Mouse (Mus musculus): ENCODE measurements around the gene Crxos. TPM values are rescaled to one million over a fixed set of nuclear protein-coding genes. Genes with fewer than 3 reads are reported as not detected.

The Crxos gene
- total and polyA plus RNA-seq, 3 experiments = 1.1 to 1.5 TPM; not detected in 1

- no peak for TF ChIP-seq TBP (conservative IDR thresholded peaks at IDR 0.05; ENCODE audit: low read depth, low read length)
- TF ChIP-seq PAX5 (IDR thresholded peaks at IDR 0.05; ENCODE audit: low read length) = no peak
- TF ChIP-seq EP300 (IDR thresholded peaks at IDR 0.05; ENCODE audit: low read length) = peak; percentile 86
- peak; percentile 82 for TF ChIP-seq MAX (IDR thresholded peaks at IDR 0.05; ENCODE audit: low read length)
- no peak for TF ChIP-seq JUN (IDR thresholded peaks at IDR 0.05; ENCODE audit: insufficient read depth, low read depth, low read length)
- 0 out of 2 replicates have a peak, but pooled peaks have one; percentile 15 for TF ChIP-seq MAFK (IDR thresholded peaks at IDR 0.05; ENCODE audit: insufficient replicate concordance, low read length)
- 0 out of 2 replicates have a peak, but pooled peaks have one; percentile 29 for TF ChIP-seq NRF1 (IDR thresholded peaks at IDR 0.05; ENCODE audit: low read depth, low read length)
- TF ChIP-seq ETS1 (conservative IDR thresholded peaks at IDR 0.05; ENCODE audit: low read depth, low read length) = peak; percentile 83
- no peak for TF ChIP-seq RCOR1 (conservative IDR thresholded peaks at IDR 0.05; ENCODE audit: low read depth, low read length)
Observed at GRCm38 (mm10) chr7:15948381-15948941, 66.0 kb downstream of the Crxos start (continued).

DNA sequence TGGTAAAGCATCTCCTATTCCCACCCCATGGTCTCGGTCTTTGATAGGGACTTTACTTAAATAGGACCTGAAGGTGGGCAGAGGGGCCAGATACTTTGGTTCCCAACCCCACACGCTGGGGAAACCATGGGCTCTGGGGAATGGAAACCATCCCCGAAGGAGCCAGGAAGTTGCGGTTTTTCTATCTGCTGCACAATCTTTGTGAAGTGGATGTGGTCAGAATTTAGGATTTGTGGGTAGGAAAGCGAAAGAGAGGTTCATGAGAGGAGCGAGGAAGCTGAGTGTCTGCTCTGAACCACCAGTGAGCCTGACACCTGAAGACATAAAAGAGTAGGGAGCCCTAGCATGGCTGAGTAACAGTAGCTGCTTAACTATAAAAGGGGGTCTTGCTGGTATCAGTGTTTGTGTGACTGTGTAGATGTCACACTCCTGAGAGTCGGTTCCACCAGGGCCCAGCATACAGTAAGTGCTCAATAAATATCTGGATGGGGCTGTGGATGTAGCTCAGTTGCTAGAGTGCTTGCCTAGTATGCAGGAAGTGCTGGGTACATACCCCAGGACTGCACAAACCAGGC is 66.9 kb downstream of the Crxos start:
- in situ Hi-C loops (cut with MboI; ENCODE audit: low pct_ligation_motif_present, low pct_unique_long_range_greater_than_20kb, low sequenced_read_pairs) = loop anchor here (25.0 kb wide), 1 partner anchor 838 kb away; the partner anchor contains the start of gene Slc1a5
- Histone ChIP-seq H3K9me3 (replicated peaks; ENCODE audit: low read length) (peaks cover 3% of the 10 kb centered on the region), H3K9ac (ENCODE audit: insufficient read depth, low read depth) (no peak overlapping the region; the same call in 1 of the 2 replicates), H3K79me2 (replicated peaks; ENCODE audit: control insufficient read depth, extremely low read depth, insufficient read depth, poor library complexity, severe bottlenecking) (peaks cover 12% of the 10 kb centered on the region), H3K36me3 (replicated peaks in 1 of 2; ENCODE audit: control insufficient read depth in 1 of 2, insufficient read depth in 1 of 2, low read length in 1 of 2) (peaks cover 11 to 13% of the 10 kb centered on the region in 2 experiments), H3K4me2 (ENCODE audit: insufficient read depth, low read depth, poor library complexity, severe bottlenecking) (peak overlapping the region; percentile 79; the same call in 1 of the 2 replicates), H3K27me3 (replicated peaks) (no peaks in the 10 kb centered on the region), H3K4me1 (ENCODE audit: control insufficient read depth in 1 of 2, insufficient read depth in 2 of 2) (peaks cover 14 to 38% of the 10 kb centered on the region in 2 experiments), H3K4me3 (replicated peaks in 1 of 3; ENCODE audit: low read depth in 2 of 3, low read length in 2 of 3, poor library complexity in 1 of 3) (no peak overlapping the region), H3K27ac (ENCODE audit: insufficient read depth, low read depth) (no peak overlapping the region)
- DNase-seq (ENCODE audit: extremely low read depth) = no peak
- dilution Hi-C loops (cut with MboI; ENCODE audit: extremely low pct_ligation_motif_present, extremely low pct_unique_long_range_greater_than_20kb, low sequenced_read_pairs) = no loop called here
- TF ChIP-seq MAFK (IDR thresholded peaks at IDR 0.05; ENCODE audit: insufficient replicate concordance, low read length) (0 out of 2 replicates have a peak, but pooled peaks have one; percentile 17), MAZ (IDR thresholded peaks at IDR 0.05; ENCODE audit: low read depth, low read length) (no peak), SIN3A (IDR thresholded peaks at IDR 0.05; ENCODE audit: low read length) (0 out of 2 replicates have a peak, but pooled peaks have one; percentile 4), JUN (IDR thresholded peaks at IDR 0.05; ENCODE audit: insufficient read depth, low read depth, low read length) (no peak), GABPA (IDR thresholded peaks at IDR 0.05; ENCODE audit: insufficient replicate concordance, low read depth, low read length) (no peak), TCF12 (IDR thresholded peaks at IDR 0.05; ENCODE audit: low read depth, low read length) (no peak), ZKSCAN1 (IDR thresholded peaks at IDR 0.05; ENCODE audit: borderline replicate concordance, low read depth, low read length) (no peak)

DNA sequence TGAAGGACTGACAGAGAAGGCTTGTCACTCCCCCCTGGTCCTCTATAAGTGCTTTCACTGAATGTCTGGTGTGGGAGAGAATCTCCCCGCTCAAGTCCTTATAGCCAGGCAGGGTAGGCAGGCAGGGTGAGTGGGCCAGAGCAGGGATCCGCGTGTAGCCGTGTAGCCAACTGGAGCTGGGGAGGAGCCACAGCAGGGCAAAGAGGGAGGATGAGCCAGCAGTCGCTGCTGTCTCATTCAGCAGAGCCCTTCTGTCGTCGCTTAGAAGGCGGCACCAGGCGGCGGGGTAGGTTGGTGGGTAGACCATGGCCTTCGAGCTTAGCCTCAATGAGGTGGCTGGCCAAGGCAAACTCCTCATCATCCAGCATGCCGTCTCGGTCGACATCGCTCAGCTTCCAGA is 67.6 kb downstream of the Crxos start:
- H3K36me3 ChIP-seq (replicated peaks in 1 of 2; ENCODE audit: control insufficient read depth in 1 of 2, insufficient read depth in 1 of 2, low read length in 1 of 2) = peaks cover 12 to 14% of the 10 kb centered on the region in 2 experiments
- H3K9me3 ChIP-seq (replicated peaks; ENCODE audit: low read length) = peaks cover 3% of the 10 kb centered on the region
- H3K4me2 ChIP-seq (ENCODE audit: insufficient read depth, low read depth, poor library complexity, severe bottlenecking) = no peak overlapping the region
- no peak for TF ChIP-seq ZMIZ1 (IDR thresholded peaks at IDR 0.05; ENCODE audit: low read depth, low read length)
- TF ChIP-seq ELF1 (IDR thresholded peaks at IDR 0.05; ENCODE audit: low read depth, low read length) = no peak
- no peak for TF ChIP-seq SIN3A (IDR thresholded peaks at IDR 0.05; ENCODE audit: low read length)
- TF ChIP-seq BHLHE40 (IDR thresholded peaks at IDR 0.05; ENCODE audit: low read depth, low read length) = no peak
- no peak for TF ChIP-seq ZKSCAN1 (IDR thresholded peaks at IDR 0.05; ENCODE audit: borderline replicate concordance, low read depth, low read length)
- TF ChIP-seq MAZ (IDR thresholded peaks at IDR 0.05; ENCODE audit: low read depth, low read length) = no peak
- no peak for TF ChIP-seq HCFC1 (IDR thresholded peaks at IDR 0.05; ENCODE audit: low read depth, low read length)
- TF ChIP-seq ZNF384 (IDR thresholded peaks at IDR 0.05; ENCODE audit: low read depth, low read length) = no peak
- no peak for TF ChIP-seq POLR2A (IDR thresholded peaks at IDR 0.05; ENCODE audit: low read depth, low read length)
- no peak for TF ChIP-seq NELFE (IDR thresholded peaks at IDR 0.05; ENCODE audit: low read depth, low read length)
- TF ChIP-seq UBTF (IDR thresholded peaks at IDR 0.05; ENCODE audit: low read depth, low read length) = no peak
- no peak for TF ChIP-seq RAD21 (IDR thresholded peaks at IDR 0.05; ENCODE audit: low read depth, low read length)
- TF ChIP-seq SMC3 (IDR thresholded peaks at IDR 0.05; ENCODE audit: low read depth, low read length) = no peak
- no peak for TF ChIP-seq JUND (conservative IDR thresholded peaks at IDR 0.05; ENCODE audit: low read depth, low read length)
- no peak for TF ChIP-seq GABPA (IDR thresholded peaks at IDR 0.05; ENCODE audit: insufficient replicate concordance, low read depth, low read length)
- no peaks in the 10 kb centered on the region for H3K27me3 ChIP-seq (replicated peaks)
- H3K79me2 ChIP-seq (replicated peaks; ENCODE audit: control insufficient read depth, extremely low read depth, insufficient read depth, poor library complexity, severe bottlenecking) = peaks cover 5% of the 10 kb centered on the region
- no peak overlapping the region for H3K27ac ChIP-seq (ENCODE audit: insufficient read depth, low read depth)
- H3K9ac ChIP-seq (ENCODE audit: insufficient read depth, low read depth) = no peak overlapping the region
- H3K4me3 ChIP-seq (replicated peaks in 1 of 3; ENCODE audit: low read depth in 2 of 3, low read length in 2 of 3, poor library complexity in 1 of 3) = no peak overlapping the region
- H3K4me1 ChIP-seq (ENCODE audit: control insufficient read depth in 1 of 2, insufficient read depth in 2 of 2) = peaks cover 12 to 31% of the 10 kb centered on the region in 2 experiments
- no peak for DNase-seq (ENCODE audit: extremely low read depth)
- dilution Hi-C loops (cut with MboI; ENCODE audit: extremely low pct_ligation_motif_present, extremely low pct_unique_long_range_greater_than_20kb, low sequenced_read_pairs) = loop anchor here (25.0 kb wide), 1 partner anchor 212 kb away; no protein-coding TSS in a partner anchor
- in situ Hi-C loops (cut with MboI; ENCODE audit: low pct_ligation_motif_present, low pct_unique_long_range_greater_than_20kb, low sequenced_read_pairs) = no loop called here
